Comparison of ENCODE assay signal across 21 mouse cellular contexts in the genomic region with DNA sequence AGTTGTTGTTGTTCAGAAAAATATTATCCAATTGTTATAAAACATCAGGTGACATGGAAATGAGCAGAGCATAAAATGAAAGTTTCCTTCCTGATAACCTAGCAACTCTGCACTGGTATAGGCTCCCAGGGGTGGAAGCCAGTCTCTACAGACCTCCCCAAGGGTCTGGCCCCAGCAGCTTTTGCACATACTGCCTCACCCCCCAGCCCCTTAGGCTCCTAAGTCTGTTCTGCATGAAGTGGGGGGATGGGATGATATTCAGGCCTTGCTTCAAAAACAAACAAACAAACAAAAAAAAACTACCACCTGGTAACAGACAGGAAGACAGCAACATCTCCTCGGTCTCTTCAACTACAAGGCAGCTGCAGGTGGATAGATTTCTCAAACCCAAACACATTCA. TPM values are rescaled to one million over a fixed set of nuclear protein-coding genes. Genes with fewer than 3 reads are reported as not detected.
DNase-seq lines count a peak whose midpoint lies in the region; ATAC-seq and TF ChIP-seq lines count a peak whose summit lies in the region.
"Had no signal": no experiment of that assay in that cellular context is flagged by ENCODE, and none has a peak within 500 bp of the region (broad histone marks: within the 10 kb centered on the region; RNA-seq: fewer than 3 reads in every experiment).

No protein-coding gene starts in this region.

- H3K4me2 ChIP-seq in heart, embryonic 11.5 days = no peak overlapping the region
- H3K4me2 ChIP-seq: embryonic facial prominence, embryonic 12.5 days; forebrain, embryonic 12.5 days had no signal

- H3K36me3 ChIP-seq in thymus, adult 2 months (ENCODE audit: control insufficient read depth, insufficient read depth, low read length) = no peaks in the 10 kb centered on the region
- no peaks in the 10 kb centered on the region for H3K36me3 ChIP-seq in heart, embryonic 11.5 days (ENCODE audit: control insufficient read depth, insufficient read depth, low read length)
- H3K36me3 ChIP-seq: embryonic facial prominence, embryonic 10.5 days; embryonic facial prominence, embryonic 12.5 days; forebrain, embryonic 12.5 days had no signal

- no peak overlapping the region for H3K27ac ChIP-seq in thymus, adult 2 months (ENCODE audit: control insufficient read depth, insufficient read depth, low read length)
- no peak overlapping the region for H3K27ac ChIP-seq in heart, embryonic 11.5 days (ENCODE audit: low read depth, low read length)
- H3K27ac ChIP-seq: embryonic facial prominence, embryonic 10.5 days; embryonic facial prominence, embryonic 12.5 days; forebrain, embryonic 12.5 days had no signal

- no peak for TF ChIP-seq CTCF in thymus, adult 2 months (IDR thresholded peaks at IDR 0.05; ENCODE audit: borderline replicate concordance, control insufficient read depth, extremely low read depth, insufficient read depth, low read length, poor library complexity)

- no peaks in the 10 kb centered on the region for H3K4me1 ChIP-seq in thymus, adult 2 months (replicated peaks; ENCODE audit: control insufficient read depth, insufficient read depth, low read length)
- H3K4me1 ChIP-seq in heart, embryonic 11.5 days (ENCODE audit: control insufficient read depth, insufficient read depth, low read length) = no peaks in the 10 kb centered on the region
- H3K4me1 ChIP-seq: embryonic facial prominence, embryonic 10.5 days; embryonic facial prominence, embryonic 12.5 days; forebrain, embryonic 12.5 days had no signal

- TF ChIP-seq POLR2A in thymus, adult 2 months (IDR thresholded peaks at IDR 0.05; ENCODE audit: control insufficient read depth, extremely low read depth, insufficient read depth, low read length, poor library complexity) = no peak

- no peaks in the 10 kb centered on the region for H3K27me3 ChIP-seq in thymus, adult 2 months (ENCODE audit: control insufficient read depth, insufficient read depth, low read length)
- peaks cover 6% of the 10 kb centered on the region; the same call in 1 of the 2 replicates for H3K27me3 ChIP-seq in heart, embryonic 11.5 days (ENCODE audit: control insufficient read depth, insufficient read depth, low read length)
- H3K27me3 ChIP-seq: embryonic facial prominence, embryonic 12.5 days had no signal

- H3K9ac ChIP-seq in heart, embryonic 11.5 days (ENCODE audit: low read depth, low read length) = no peak overlapping the region
- H3K9ac ChIP-seq: embryonic facial prominence, embryonic 12.5 days; forebrain, embryonic 12.5 days had no signal

- no peak overlapping the region for H3K4me3 ChIP-seq in thymus, adult 2 months (ENCODE audit: control insufficient read depth, insufficient read depth, low read length)
- no peak overlapping the region for H3K4me3 ChIP-seq in heart, embryonic 11.5 days (ENCODE audit: low read depth, low read length)
- H3K4me3 ChIP-seq: embryonic facial prominence, embryonic 10.5 days; embryonic facial prominence, embryonic 12.5 days; forebrain, embryonic 12.5 days had no signal

- WGBS in thymus, adult 2 months = 68% methylated on average over 1 of the region's 1 CpGs
- WGBS in heart, embryonic 11.5 days (ENCODE audit: insufficient replicate concordance) = 64% methylated on average over 1 of the region's 1 CpGs

- peak; percentile 27 for DNase-seq in thymus, adult 2 months
- DNase-seq in thymus, adult 18-20 months = no peak
- peak; percentile 61 for DNase-seq in thymus, postnatal 14 days
- DNase-seq in thymus, postnatal 25 days = peak; percentile 34
- no peak for DNase-seq in cerebellum, postnatal 36 days
- DNase-seq: adrenal gland, adult 2 months; adrenal gland, postnatal 10 days; adrenal gland, postnatal 25 days; cerebellum, adult 11 months; cerebellum, adult 18-20 months; cerebellum, adult 8-10 months; cerebellum, adult 9-11 months; cerebellum, postnatal 14 days had no signal

- ATAC-seq in heart, embryonic 11.5 days (replicated peaks; ENCODE audit: insufficient number of reproducible peaks, low FRiP score, low TSS enrichment) = no peak
- ATAC-seq: forebrain, embryonic 14.5 days; forebrain, embryonic 16.5 days had no signal

- H3K9me3 ChIP-seq in heart, embryonic 11.5 days (replicated peaks; ENCODE audit: control insufficient read depth, low read length) = no peaks in the 10 kb centered on the region
- H3K9me3 ChIP-seq: embryonic facial prominence, embryonic 10.5 days; embryonic facial prominence, embryonic 12.5 days; forebrain, embryonic 12.5 days had no signal

RNA-seq across cellular contexts. Expression of gene Adamts13, which starts 7.1 kb away (rescaled TPM):
- 1.1 and 1.2 TPM in 2 replicates for polyA plus RNA-seq in thymus, adult 2 months (2012; rRNA removed)
- polyA plus RNA-seq in heart, embryonic 11.5 days (2014; fragmentation: Nextera tagmentation; extraction: Ambion mirVana) = 0.07 TPM in 1 of 2 replicates, not detected in the other
- polyA plus RNA-seq: embryonic facial prominence, embryonic 10.5 days; embryonic facial prominence, embryonic 12.5 days; embryonic facial prominence, embryonic 14.5 days; forebrain, embryonic 12.5 days had no signal

RNA-seq across cellular contexts. Expression of gene Rexo4, which starts 16.2 kb away (rescaled TPM):
- 49.7 and 56.2 TPM in 2 replicates for polyA plus RNA-seq in thymus, adult 2 months (2012; rRNA removed)
- polyA plus RNA-seq in heart, embryonic 11.5 days (2014; fragmentation: Nextera tagmentation; extraction: Ambion mirVana) = 31.0 and 34.2 TPM in 2 replicates

RNA-seq across cellular contexts. Expression of gene Cacfd1, which starts 29.4 kb away (rescaled TPM):
- polyA plus RNA-seq in thymus, adult 2 months (2012; rRNA removed) = 58.9 and 63.9 TPM in 2 replicates
- 37.4 and 46.4 TPM in 2 replicates for polyA plus RNA-seq in heart, embryonic 11.5 days (2014; fragmentation: Nextera tagmentation; extraction: Ambion mirVana)

RNA-seq across cellular contexts. Expression of gene Stkld1, which starts 46.5 kb away (rescaled TPM):
- 0.75 and 0.96 TPM in 2 replicates for polyA plus RNA-seq in thymus, adult 2 months (2012; rRNA removed)
- 0.10 and 0.14 TPM in 2 replicates for polyA plus RNA-seq in heart, embryonic 11.5 days (2014; fragmentation: Nextera tagmentation; extraction: Ambion mirVana)
- polyA plus RNA-seq: C2C12; embryonic facial prominence, embryonic 12.5 days; forebrain, embryonic 16.5 days had no signal

RNA-seq across cellular contexts. Expression of gene Surf4, which starts 46.6 kb away (rescaled TPM):
- 410 and 472 TPM in 2 replicates for polyA plus RNA-seq in thymus, adult 2 months (2012; rRNA removed)
- 197 and 237 TPM in 2 replicates for polyA plus RNA-seq in heart, embryonic 11.5 days (2014; fragmentation: Nextera tagmentation; extraction: Ambion mirVana)

Comparison
In these comparisons a context has a peak if more than half of its experiments do, and no peak if none do; other contexts are left out.
1. DNase-seq: peak in thymus, adult 2 months (single experiment), thymus, postnatal 14 days (single experiment) and thymus, postnatal 25 days (single experiment); none in thymus, adult 18-20 months (0 of 2) and cerebellum, postnatal 36 days (0 of 2).